Mouse (Mus musculus): ENCODE results near the gene Ergic1.

DNA sequence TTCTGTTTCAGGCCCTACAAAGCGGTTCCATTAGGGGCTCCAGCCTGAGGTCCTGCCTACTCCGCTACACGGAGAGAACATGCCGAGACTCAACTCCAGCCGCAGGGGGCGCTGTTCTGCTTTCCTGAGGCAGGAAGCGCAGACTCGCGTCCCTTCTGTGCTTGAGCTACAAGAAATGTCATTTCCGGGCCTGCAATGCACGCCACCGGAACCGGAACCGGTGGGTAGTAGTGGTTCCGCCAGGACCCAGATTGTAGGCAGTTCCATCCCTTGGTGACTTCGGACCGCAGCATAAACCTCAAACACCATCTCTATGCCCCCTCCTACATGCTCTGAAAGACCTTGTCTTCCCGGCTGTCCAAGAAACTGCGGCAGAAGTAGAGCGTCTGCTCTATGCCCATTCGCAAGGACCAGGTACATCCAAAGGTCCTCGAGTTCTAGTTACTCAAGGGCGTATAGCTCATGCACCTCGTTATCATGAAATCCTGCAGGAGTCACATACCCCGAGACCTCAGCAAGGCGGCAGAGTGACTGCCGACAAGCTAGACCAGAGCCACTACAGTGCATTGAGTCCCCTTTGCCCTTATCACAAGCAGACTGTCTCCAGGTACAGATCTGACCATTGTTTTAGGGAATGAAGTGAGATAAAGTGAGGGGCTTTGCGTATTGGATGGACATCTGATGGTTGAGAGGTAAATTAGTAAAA, 101.8 kb downstream of the Ergic1 start, which contains the start of gene Atp6v0e:
- 0 out of 2 replicates have a peak, but pooled peaks have one; percentile 39 for TF ChIP-seq POLR2A (IDR thresholded peaks at IDR 0.05; ENCODE audit: borderline replicate concordance, low read depth, low read length)
- TF ChIP-seq CTCF (IDR thresholded peaks at IDR 0.05; ENCODE audit: low read depth, low read length) = peak; percentile 77
